Mouse (Mus musculus) monocyte, adult 2 months (primary cell): ENCODE measurements around the gene Kera.

Experiments used
- DNase-seq, 2 experiments: peaks; one replicate each; pipeline ENCODE4 v3.0.0; 2022; ENCODE audit warnings: low spot score in 2 of 2, low read depth in 1 of 2

Kera gene

DNA sequence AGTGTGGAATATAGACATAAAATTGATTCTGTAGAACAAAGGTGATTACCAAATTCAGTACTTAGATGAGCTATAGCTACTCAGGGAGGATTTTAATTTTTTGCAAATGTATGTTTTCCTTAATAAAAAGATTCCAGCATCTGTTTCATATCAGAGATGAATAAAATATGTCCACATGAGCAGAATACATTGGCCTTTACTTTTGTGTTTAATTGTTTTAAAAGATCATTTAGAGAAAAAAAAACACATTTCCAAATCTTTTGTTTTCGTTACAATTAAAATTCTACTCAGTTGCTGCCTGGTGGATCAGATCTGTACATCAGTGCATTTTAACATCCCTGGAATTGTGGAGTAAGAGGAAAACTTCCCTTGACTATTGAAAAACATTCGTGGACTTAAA lies at the start of gene Kera:
Kera (plus strand) TSS at position 301 of the 400 bp plus-strand sequence.
- DNase-seq, result no peak

DNA sequence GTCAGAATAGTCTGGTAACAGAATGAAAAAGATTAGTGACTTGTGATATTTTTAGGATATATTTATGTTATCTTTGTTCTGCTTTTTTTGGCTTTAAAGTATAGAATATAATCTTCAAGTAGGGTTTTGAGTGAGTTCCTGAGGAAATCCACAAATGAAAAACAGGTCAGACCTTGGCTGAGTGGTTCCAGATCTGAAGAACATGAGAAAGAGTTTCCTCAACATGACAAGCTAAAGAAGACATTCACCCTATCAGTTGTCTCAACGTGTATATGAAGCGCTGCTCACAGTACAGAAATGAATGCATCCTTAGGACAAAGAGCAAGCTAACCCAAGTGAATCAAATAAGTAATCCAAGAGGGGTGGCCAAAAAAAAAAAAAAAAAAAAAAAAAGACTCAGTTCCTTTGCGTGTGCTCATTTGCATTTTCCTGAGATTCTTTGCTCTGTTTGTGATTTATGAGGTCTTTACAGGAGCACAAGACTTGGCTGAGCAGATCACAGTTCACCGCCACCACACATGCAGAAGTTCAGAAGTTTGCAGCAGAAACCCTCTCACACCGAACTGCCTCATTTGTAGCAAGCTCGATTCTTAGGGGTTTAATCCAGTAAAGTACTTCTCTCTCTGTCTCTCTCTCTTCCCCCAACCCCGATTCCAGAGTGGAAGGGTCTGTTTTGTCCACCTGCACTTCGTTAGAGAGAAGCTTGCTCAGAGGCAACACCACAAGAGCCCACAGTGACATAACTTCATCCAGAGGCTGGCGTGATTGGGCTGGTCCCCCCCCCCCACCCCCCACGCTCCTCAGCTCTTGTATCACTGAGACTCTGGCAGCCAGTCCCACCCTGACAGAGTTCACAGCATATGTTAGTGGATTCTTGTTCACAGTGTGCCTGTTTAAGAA lies 41.5 kb upstream of the Kera start, which contains the start of gene Lum:
Lum (plus strand) TSS at position 172 of the 900 bp plus-strand sequence.
- DNase-seq, result no peak

DNA sequence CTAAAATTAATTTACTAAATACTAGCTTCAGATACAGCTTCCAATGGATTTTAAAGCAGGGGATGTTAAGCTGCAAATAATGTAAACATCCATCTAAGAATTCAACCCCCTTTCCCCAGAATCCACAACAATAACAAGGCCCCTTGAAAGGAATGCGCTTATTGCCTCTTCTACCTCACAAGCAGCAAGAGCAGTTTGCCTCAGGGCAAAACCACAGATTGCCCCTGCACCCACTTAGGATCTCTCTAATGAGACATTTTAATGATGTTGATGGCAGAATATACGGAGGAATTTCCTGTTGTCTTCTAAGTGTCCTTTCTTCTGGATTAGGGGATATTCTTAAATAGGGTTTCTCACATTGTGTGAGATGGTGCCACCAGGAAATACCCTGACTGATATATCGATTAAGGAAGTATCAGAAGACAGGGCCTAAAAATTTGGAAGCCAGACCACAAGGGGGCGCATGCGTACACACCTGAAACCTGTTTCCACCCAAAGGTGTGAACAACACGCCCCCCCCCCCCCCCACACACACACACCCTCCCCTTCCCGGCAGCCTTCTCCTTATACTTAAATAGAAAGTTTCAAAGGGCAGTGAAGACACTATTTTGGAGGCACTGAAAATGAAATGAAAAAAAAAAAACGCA lies 39.1 kb upstream of the Kera start:
- DNase-seq, result no peak

DNA sequence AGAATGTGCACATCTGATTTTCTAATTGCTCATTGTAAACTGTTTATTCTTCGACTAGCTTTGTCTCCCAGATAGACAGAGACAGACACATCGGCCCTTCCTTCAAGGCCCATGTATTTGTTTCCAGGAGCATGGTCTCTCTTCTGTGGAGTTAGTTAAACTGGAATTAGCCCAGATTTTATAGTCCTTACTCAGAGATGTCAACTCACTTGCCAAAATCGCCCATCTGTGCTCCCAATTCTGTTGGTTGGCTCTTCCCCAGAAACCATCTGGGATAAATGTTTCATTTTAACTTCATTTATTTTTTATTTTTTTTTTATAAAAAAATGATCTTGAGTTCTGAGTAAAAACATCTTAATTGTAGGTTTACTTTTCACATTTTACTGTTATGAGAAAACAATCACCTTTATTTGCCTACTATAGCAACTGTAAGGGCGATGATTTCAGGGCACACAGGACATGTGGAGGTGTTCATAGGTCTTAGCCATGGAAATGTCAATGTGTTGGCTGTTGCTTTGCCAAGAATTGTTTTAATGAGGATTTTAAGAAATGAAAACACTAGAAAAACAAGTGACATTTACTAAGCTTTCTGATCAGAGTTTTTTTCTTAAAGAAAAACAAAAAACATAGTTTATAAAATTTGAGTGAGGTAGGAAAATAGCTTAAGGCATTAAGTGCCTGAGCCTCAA lies 24.0 kb upstream of the Kera start:
- no peak for DNase-seq

DNA sequence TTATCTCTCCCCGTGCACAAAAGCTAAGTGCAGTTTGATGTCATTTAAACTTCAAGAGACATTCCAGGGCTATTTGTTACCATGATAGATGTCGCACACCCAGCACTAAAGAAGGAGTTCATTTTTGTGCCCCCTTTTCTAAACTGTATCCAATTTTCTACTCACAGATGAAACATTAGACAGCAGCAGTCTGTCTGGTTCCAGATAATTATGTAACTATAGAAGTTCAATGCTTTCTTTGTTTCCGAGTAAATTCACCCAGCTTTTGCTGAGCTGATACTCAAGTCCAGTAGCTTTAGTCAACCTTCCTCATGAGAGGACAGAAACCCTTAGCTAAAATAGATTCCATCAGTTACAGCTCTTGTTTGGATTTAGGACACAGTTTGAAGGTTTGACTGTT lies 22.5 kb upstream of the Kera start:
- no peak for DNase-seq

DNA sequence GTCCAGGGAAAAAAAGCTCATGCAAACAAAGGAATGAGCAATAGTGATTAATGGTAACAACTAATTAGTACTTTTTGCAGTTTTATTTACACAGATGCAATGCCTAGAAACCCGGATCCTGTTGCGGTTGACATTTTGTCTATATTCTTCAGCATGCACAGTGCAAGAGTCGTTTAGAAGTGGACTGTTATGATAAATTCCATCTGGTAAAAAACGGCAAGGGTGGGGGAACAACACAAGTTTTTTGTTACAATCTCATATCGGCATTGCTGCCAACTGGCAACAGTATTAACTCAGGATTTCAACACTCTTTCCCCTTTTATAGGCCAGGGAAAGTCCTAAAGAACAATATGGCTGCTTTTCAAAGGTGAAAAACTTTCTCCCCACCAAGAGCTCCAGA lies 19.5 kb upstream of the Kera start:
- DNase-seq, result no peak

DNA sequence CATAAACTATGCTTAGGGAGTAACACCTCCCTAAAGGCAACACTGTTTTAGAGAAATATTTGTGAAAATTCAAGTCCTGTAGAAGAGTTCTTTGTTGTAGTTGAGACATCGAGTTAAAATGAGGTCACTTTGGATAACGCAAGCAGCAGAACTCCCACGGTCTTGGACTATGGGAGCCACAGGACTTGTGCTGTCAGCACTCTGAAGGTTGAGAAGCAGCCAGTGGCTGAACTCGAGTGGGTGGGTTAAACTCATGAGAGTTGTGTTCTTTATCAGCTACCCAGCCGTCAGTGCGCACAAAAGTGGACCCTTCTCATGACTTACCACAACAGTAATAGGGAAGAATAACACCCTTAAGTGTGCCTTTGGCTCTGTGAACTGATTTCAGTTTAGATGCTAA lies 17.1 kb upstream of the Kera start:
- no peak for DNase-seq

DNA sequence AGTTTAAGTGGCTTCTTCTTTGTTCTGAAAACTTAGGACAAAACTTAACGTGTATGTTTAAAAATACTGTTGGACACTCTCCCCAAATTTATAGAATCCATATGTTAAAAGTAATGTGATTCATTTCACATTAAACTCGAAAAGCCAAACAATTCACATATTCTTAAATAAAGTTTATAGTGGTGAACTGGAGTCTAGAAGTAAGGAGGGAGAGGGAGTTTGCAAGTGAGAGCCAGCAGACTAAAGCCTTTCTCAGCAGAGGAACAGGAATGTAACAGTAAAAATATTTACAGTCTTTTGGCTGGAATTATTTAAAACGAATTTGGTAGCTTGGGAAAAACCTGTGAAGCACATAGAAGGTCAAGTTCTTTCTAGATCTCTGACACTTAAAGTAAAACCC lies 15.6 kb upstream of the Kera start:
- DNase-seq, result no peak

DNA sequence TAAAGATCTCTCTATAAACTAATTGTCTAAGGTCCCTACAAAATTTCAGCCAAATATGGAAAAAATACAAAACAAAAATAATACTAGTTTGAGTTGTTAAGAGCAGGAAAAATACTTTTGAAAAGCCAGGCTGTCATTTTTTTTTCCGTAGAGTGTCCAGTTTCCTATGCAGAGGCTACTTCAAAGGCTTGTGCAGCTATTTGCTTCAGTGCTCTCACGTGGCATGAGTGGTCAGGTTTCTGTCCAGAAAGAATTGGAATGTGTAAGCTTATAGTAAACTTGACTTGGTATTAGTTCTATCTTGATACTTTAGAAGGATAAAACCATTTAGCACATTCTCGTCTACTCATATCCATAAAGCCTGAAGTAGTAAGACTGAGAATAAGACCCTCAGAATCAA lies 15.0 kb upstream of the Kera start:
- DNase-seq, result no peak

DNA sequence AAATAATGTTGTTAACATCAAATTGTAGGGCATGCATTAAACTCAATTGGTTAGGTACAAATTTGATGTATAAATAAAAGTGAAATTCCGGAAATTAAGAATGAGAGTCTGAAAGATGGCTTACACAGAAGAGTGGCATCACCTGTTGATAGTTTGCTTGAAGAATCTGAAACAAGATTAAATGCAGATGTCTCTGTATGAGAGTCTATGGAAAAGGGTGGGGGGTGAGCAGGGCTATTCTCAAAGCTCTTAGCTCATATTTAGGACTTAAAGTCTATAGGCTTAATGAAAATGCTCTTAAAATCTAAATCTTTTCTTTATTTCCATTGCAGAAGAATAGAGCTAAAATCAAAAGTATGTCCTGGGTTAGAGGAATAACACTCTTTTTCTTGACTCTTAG lies 11.0 kb upstream of the Kera start:
- no peak for DNase-seq

DNA sequence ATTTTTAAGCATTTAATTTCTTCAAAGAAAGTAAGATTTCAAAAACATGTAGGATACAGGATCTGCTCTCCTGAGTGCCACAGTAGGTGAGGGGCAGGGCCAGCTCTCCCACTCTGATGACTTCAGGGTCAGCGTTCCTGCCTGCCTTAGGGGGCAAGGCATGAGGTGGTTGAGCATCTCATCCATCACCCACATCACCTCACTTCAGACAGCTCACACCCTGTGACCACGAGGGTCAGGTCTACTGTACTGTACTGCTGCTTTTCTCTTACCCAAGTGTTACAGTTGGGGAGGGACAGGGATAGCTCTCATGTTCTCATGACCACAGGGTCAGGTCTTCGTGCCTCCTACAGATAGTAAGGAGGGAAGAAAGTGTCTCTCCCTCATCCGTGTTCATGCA lies 4.9 kb upstream of the Kera start:
- DNase-seq, result no peak

DNA sequence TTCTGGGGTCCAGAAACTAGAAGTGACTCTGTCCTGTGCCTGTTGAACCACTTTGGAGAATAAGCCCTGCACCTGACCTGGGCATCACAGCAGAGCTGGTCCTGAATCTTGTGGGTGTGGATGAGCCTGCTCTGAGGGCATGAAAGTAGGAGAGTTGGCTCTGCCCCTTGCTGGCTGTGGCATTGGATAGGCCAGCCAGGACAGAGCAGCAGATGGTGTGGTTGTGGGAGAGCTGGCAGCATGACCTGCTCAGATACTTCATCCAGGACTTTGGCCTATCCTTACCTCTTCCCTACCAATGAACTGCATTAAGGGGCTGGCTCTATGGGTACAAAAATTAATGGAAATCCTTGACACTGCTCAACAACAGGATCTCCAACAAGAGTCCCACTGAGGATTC lies 3.4 kb upstream of the Kera start:
- no peak for DNase-seq

DNA sequence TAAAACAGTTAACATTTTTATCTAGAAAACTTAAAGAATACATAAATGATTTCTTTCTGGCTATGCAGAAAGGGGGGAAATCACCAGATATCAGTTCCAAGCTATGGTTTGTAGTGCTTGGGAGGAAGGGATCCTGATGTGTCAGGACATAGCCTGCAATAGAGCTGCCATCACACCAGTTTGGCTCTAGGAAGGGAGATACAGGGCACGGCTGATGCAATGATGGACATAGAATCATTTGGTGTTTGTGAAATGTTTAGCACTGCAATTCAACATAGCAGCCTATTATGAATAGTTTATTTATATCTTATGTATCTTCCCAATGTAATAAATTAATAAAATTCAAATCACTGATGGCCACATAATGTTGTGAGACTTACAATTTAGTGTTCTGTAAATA lies 15.6 kb downstream of the Kera start:
- DNase-seq, result no peak

DNA sequence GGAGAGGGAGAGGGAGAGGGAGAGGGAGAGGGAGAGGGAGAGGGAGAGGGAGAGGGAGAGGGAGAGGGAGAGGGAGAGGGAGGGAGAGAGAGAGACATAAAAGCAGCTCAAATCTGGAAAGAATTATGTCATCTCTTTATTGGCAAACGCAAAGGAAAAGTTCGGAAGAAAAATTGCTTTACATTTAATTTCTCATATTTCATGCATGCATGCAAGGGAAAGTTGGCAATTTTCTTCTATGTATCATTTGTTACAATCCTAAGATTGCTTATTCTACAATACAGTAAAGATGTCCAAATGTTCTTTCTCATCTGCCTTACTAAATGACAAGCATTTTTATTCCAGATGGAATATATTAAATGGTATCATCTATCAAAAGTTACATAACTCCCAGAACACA lies 17.7 kb downstream of the Kera start:
- DNase-seq, result no peak

DNA sequence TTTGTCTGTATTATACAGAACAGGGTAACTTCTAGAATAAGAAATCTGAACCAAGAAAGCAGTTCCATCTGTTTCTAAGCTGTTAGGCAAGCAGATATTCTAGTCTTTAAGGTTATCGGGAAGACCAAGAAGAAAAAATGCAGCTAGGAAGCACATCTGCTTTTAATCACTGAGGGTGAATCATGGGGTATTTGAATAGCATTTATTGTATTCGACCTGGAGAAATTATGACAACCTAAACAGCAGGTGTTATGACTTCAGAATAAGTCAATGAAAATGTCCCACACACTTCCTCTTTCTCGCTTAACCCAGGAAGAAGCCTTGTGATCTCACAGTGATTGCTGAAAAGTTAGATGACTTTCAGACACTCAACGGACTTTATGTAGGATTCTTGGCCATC lies 18.4 kb downstream of the Kera start:
- DNase-seq, result no peak

DNA sequence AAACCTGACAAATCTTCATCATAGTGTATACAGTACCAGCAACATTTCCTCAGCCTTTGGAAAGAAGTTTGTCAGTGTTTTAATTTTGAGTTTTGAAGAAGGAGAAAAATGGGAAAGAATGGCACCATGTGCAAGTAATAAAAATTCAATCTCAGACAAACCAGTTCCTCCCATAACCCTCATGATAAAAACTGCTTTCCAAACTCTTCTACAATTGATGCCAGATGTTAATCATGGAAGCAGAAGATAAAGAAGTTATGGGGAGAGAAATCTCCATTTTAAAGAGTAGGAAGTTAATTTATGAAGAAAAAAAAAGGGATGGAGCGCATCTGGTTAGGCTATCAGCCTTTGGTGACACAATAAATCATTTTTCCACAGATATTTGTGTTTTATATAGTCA lies 19.9 kb downstream of the Kera start:
- no peak for DNase-seq

DNA sequence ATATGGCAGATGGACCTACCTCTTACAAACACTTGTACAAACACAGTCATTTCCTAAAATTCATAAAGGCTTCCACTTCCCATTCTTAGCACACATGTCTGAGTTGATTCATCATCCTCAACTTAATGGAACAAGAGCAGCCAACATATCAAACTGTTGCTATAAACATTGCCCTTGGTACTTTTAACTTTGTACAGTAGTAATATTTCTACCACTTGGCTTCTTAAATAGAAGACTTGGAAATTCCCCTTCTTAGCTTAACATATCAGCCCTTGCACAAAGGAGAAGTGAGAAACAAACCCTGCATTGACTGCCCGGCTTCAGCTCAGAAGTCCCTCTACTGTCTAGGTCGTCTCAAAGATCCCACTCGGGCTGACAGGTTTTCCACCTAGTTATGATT lies 24.4 kb downstream of the Kera start:
- DNase-seq, result no peak

DNA sequence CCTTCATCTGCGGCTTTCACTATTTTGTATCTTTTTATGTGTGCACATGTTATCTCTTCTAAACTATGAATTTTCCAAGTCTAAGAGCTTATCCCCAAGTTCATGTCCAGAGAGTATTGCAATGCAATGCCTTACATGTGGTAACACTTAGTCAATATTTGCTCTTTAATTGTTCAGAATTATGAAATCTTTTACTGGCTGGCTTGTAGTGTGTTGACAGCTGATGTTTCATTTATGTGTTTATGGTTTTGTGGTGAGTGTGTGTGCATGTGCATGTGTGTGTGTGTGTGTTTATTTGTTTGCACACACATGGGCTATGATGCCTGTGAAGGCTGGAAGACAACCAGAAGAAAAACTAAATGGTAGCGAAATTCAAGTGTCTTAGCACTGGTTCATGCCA lies 35.2 kb downstream of the Kera start:
- no peak for DNase-seq

DNA sequence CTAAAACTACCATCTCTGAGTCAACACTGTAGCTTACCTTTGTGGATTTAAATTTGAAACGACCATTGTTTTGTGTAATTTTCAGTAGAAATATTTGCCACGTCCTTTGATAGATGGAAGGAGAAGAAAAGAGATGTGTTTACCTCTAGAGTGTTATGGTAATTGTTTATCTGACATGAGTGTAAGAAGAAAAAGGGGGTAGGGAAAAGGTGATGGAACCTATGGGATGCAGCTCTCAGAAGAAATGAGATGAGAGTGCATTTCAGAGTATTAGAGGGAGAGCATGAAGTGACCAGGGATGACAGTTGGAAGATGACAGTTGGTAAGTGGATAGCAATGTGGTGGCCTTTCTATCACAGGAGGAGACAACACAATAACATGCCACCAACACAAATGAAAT lies 37.1 kb downstream of the Kera start, which contains the start of gene Epyc:
Epyc (plus strand) TSS at position 301 of the 400 bp plus-strand sequence.
- DNase-seq, result no peak

DNA sequence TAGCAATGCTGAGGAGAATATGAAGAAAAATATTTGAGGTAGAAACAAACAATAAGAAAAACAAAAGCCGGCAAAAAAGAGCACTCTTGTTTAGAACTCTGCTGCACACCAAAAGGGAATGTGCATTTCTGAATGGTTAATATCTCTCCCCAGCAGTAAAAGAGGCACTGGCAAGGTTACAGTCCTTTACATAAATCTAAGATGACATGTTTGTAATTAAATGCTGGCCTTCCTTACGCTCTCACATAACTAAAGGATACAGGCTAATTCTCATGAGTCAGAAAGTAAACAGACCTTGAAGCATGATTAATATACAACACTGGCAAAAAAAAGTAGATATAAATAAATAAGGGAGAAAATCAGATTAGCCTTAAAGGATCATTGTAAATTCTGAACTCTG lies 43.7 kb downstream of the Kera start:
- DNase-seq, result no peak

DNA sequence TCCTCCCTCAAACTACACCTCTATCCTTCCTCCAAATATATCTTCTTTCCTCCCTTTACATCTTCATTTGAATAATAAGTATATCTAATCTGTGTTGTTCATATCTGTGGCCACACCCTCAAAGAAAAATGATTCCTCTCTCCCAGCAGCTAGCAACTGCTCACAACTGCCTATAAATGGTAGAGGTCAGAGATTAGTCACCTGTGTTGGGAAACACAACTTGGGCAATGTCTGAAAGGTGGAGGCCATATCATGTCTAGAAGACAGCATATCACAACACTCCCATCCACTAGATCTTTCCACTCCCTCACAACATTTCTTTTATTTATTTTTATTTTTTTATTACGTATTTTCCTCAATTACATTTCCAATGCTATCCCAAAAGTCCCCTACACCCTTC lies 52.8 kb downstream of the Kera start:
- no peak for DNase-seq
